Mouse (Mus musculus): ENCODE measurements around the gene Gm28038.

Gm28038 gene

GRCm38 (mm10) chr2:30285416-30286181 lies 4.8 kb downstream of the Gm28038 start:
- DNase-seq (ENCODE audit: low spot score): peak; percentile 24

GRCm38 (mm10) chr2:30286192-30287026 lies 5.6 kb downstream of the Gm28038 start, which contains the start of the genes Dolk and Nup188:
Gene Dolk (minus strand): TSS chr2:30286334.
Gene Nup188 (plus strand): TSS chr2:30286397.
- peak; percentile 95 for DNase-seq (ENCODE audit: low spot score)

- peak; percentile 52 for DNase-seq (ENCODE audit: low spot score)
Observed at GRCm38 (mm10) chr2:30287027-30287373, 6.2 kb downstream of the Gm28038 start.

GRCm38 (mm10) chr2:30299525-30299924 lies 18.7 kb downstream of the Gm28038 start:
- DNase-seq (ENCODE audit: low spot score): no peak

- no peak for DNase-seq (ENCODE audit: low spot score)
Observed at GRCm38 (mm10) chr2:30299966-30300365, 19.1 kb downstream of the Gm28038 start.

GRCm38 (mm10) chr2:30306087-30306486 lies 25.2 kb downstream of the Gm28038 start:
- DNase-seq (ENCODE audit: low spot score): no peak

GRCm38 (mm10) chr2:30309351-30309750 lies 28.5 kb downstream of the Gm28038 start:
- DNase-seq (ENCODE audit: low spot score): no peak

GRCm38 (mm10) chr2:30311481-30311880 lies 30.6 kb downstream of the Gm28038 start:
- DNase-seq (ENCODE audit: low spot score): no peak

- no peak for DNase-seq (ENCODE audit: low spot score)
Observed at GRCm38 (mm10) chr2:30316136-30316535, 35.3 kb downstream of the Gm28038 start.

- DNase-seq (ENCODE audit: low spot score): no peak
Observed at GRCm38 (mm10) chr2:30316955-30317354, 36.1 kb downstream of the Gm28038 start.

GRCm38 (mm10) chr2:30319260-30319659 lies 38.4 kb downstream of the Gm28038 start:
- DNase-seq (ENCODE audit: low spot score): no peak

- no peak for DNase-seq (ENCODE audit: low spot score)
Observed at GRCm38 (mm10) chr2:30323111-30323510, 42.3 kb downstream of the Gm28038 start.

- no peak for DNase-seq (ENCODE audit: low spot score)
Observed at GRCm38 (mm10) chr2:30325296-30325695, 44.5 kb downstream of the Gm28038 start.

GRCm38 (mm10) chr2:30327276-30327675 lies 46.4 kb downstream of the Gm28038 start:
- DNase-seq (ENCODE audit: low spot score): no peak

GRCm38 (mm10) chr2:30328791-30329190 lies 47.9 kb downstream of the Gm28038 start:
- no peak for DNase-seq (ENCODE audit: low spot score)

GRCm38 (mm10) chr2:30335324-30335723 lies 54.5 kb downstream of the Gm28038 start:
- no peak for DNase-seq (ENCODE audit: low spot score)

GRCm38 (mm10) chr2:30336174-30336915 lies 55.5 kb downstream of the Gm28038 start:
- DNase-seq (ENCODE audit: low spot score): no peak

GRCm38 (mm10) chr2:30337179-30337578 lies 56.3 kb downstream of the Gm28038 start:
- DNase-seq (ENCODE audit: low spot score): no peak

- no peak for DNase-seq (ENCODE audit: low spot score)
Observed at GRCm38 (mm10) chr2:30342061-30342460, 61.2 kb downstream of the Gm28038 start.

- no peak for DNase-seq (ENCODE audit: low spot score)
Observed at GRCm38 (mm10) chr2:30342544-30342943, 61.7 kb downstream of the Gm28038 start.

- no peak for DNase-seq (ENCODE audit: low spot score)
Observed at GRCm38 (mm10) chr2:30343601-30344137, 62.8 kb downstream of the Gm28038 start.

Data from MN1 (cell line).